Mouse (Mus musculus): ENCODE results near the gene Tmem156. TPM values are rescaled to one million over a fixed set of nuclear protein-coding genes. Genes with fewer than 3 reads are reported as not detected.
A peak's percentile ranks its signal among the peaks of the same experiment; 100 is the strongest.

Tmem156 gene
- polyA plus RNA-seq, 1 experiment from 2014 or later: 0.71 TPM

- H3K27ac ChIP-seq (ENCODE audit: low read length): no peak overlapping the region
- WGBS: 45% methylated on average over 11 of the region's 11 CpGs
Observed at GRCm38 (mm10) chr5:65091184-65091858, 611 bp downstream of the Tmem156 start.

GRCm38 (mm10) chr5:65089707-65090106 is 2.2 kb downstream of the Tmem156 start:
- Histone ChIP-seq H3K36me3 (ENCODE audit: control insufficient read depth, insufficient read depth) (no peaks in the 10 kb centered on the region), H3K9ac (ENCODE audit: low read length) (no peak overlapping the region), H3K27ac (ENCODE audit: low read length) (no peak overlapping the region), H3K9me3 (replicated peaks; ENCODE audit: control insufficient read depth, low read length) (no peaks in the 10 kb centered on the region), H3K4me1 (ENCODE audit: control insufficient read depth, insufficient read depth, low read length) (peaks cover 5% of the 10 kb centered on the region; the same call in 1 of the 2 replicates), H3K4me3 (ENCODE audit: low read length) (no peak overlapping the region), H3K4me2 (ENCODE audit: low read depth, low read length) (no peak overlapping the region), H3K27me3 (ENCODE audit: control insufficient read depth, insufficient read depth, low read length) (no peaks in the 10 kb centered on the region)
- ATAC-seq (replicated peaks; ENCODE audit: extremely low read depth, insufficient read depth, low FRiP score): no peak
- 76% methylated on average over 3 of the region's 3 CpGs for WGBS

More at GRCm38 (mm10) chr5:65091184-65091858, 611 bp downstream of the Tmem156 start:
- Histone ChIP-seq H3K4me2 (ENCODE audit: low read depth, low read length) (no peak overlapping the region), H3K4me1 (ENCODE audit: control insufficient read depth, insufficient read depth, low read length) (peaks cover 5% of the 10 kb centered on the region; the same call in 1 of the 2 replicates), H3K9me3 (replicated peaks; ENCODE audit: control insufficient read depth, low read length) (no peaks in the 10 kb centered on the region), H3K9ac (ENCODE audit: low read length) (no peak overlapping the region), H3K4me3 (ENCODE audit: low read length) (peak overlapping the region; percentile 4; the same call in 1 of the 2 replicates), H3K27me3 (ENCODE audit: control insufficient read depth, insufficient read depth, low read length) (no peaks in the 10 kb centered on the region), H3K36me3 (ENCODE audit: control insufficient read depth, insufficient read depth) (no peaks in the 10 kb centered on the region)
- ATAC-seq (replicated peaks; ENCODE audit: extremely low read depth, insufficient read depth, low FRiP score): no peak

GRCm38 (mm10) chr5:65086522-65086921 is 5.4 kb downstream of the Tmem156 start:
- no peaks in the 10 kb centered on the region for H3K36me3 ChIP-seq (ENCODE audit: control insufficient read depth, insufficient read depth)
- no peak overlapping the region; the same call in 1 of the 2 replicates for H3K4me2 ChIP-seq (ENCODE audit: low read depth, low read length)
- no peaks in the 10 kb centered on the region for H3K9me3 ChIP-seq (replicated peaks; ENCODE audit: control insufficient read depth, low read length)
- H3K4me1 ChIP-seq (ENCODE audit: control insufficient read depth, insufficient read depth, low read length): peaks cover 5% of the 10 kb centered on the region; the same call in 1 of the 2 replicates
- WGBS: 47% methylated on average over 6 of the region's 6 CpGs
- ATAC-seq (replicated peaks; ENCODE audit: extremely low read depth, insufficient read depth, low FRiP score): no peak
- no peak overlapping the region for H3K27ac ChIP-seq (ENCODE audit: low read length)
- no peak overlapping the region for H3K9ac ChIP-seq (ENCODE audit: low read length)
- H3K27me3 ChIP-seq (ENCODE audit: control insufficient read depth, insufficient read depth, low read length): no peaks in the 10 kb centered on the region
- no peak overlapping the region for H3K4me3 ChIP-seq (ENCODE audit: low read length)

- ATAC-seq (replicated peaks; ENCODE audit: extremely low read depth, insufficient read depth, low FRiP score): no peak
Observed at GRCm38 (mm10) chr5:65081836-65082235, 10.1 kb downstream of the Tmem156 start.

GRCm38 (mm10) chr5:65079881-65080280 is 12.1 kb downstream of the Tmem156 start:
- ATAC-seq (replicated peaks; ENCODE audit: extremely low read depth, insufficient read depth, low FRiP score): no peak

More at GRCm38 (mm10) chr5:65081836-65082235, 10.1 kb downstream of the Tmem156 start:
- peaks cover 5% of the 10 kb centered on the region; the same call in 1 of the 2 replicates for H3K4me1 ChIP-seq (ENCODE audit: control insufficient read depth, insufficient read depth, low read length)
- no peaks in the 10 kb centered on the region for H3K9me3 ChIP-seq (replicated peaks; ENCODE audit: control insufficient read depth, low read length)
- 80% methylated on average over 4 of the region's 4 CpGs for WGBS
- H3K36me3 ChIP-seq (ENCODE audit: control insufficient read depth, insufficient read depth): no peaks in the 10 kb centered on the region
- H3K4me2 ChIP-seq (ENCODE audit: low read depth, low read length): no peak overlapping the region
- no peaks in the 10 kb centered on the region for H3K27me3 ChIP-seq (ENCODE audit: control insufficient read depth, insufficient read depth, low read length)
- no peak overlapping the region for H3K4me3 ChIP-seq (ENCODE audit: low read length)
- no peak overlapping the region for H3K27ac ChIP-seq (ENCODE audit: low read length)
- H3K9ac ChIP-seq (ENCODE audit: low read length): no peak overlapping the region

GRCm38 (mm10) chr5:65078081-65078480 is 13.9 kb downstream of the Tmem156 start:
- H3K27me3 ChIP-seq (ENCODE audit: control insufficient read depth, insufficient read depth, low read length): no peaks in the 10 kb centered on the region
- H3K36me3 ChIP-seq (ENCODE audit: control insufficient read depth, insufficient read depth): no peaks in the 10 kb centered on the region
- no peak for ATAC-seq (replicated peaks; ENCODE audit: extremely low read depth, insufficient read depth, low FRiP score)
- H3K9me3 ChIP-seq (replicated peaks; ENCODE audit: control insufficient read depth, low read length): no peaks in the 10 kb centered on the region
- H3K4me2 ChIP-seq (ENCODE audit: low read depth, low read length): no peak overlapping the region
- H3K4me3 ChIP-seq (ENCODE audit: low read length): no peak overlapping the region
- H3K9ac ChIP-seq (ENCODE audit: low read length): no peak overlapping the region
- WGBS: 85% methylated on average over 4 of the region's 4 CpGs
- no peaks in the 10 kb centered on the region for H3K4me1 ChIP-seq (ENCODE audit: control insufficient read depth, insufficient read depth, low read length)
- H3K27ac ChIP-seq (ENCODE audit: low read length): no peak overlapping the region

More at GRCm38 (mm10) chr5:65079881-65080280, 12.1 kb downstream of the Tmem156 start:
- Histone ChIP-seq H3K27ac (ENCODE audit: low read length) (peak overlapping the region; percentile 44; the same call in 1 of the 2 replicates), H3K4me2 (ENCODE audit: low read depth, low read length) (peak overlapping the region; percentile 47), H3K9me3 (replicated peaks; ENCODE audit: control insufficient read depth, low read length) (no peaks in the 10 kb centered on the region), H3K4me1 (ENCODE audit: control insufficient read depth, insufficient read depth, low read length) (no peaks in the 10 kb centered on the region), H3K36me3 (ENCODE audit: control insufficient read depth, insufficient read depth) (no peaks in the 10 kb centered on the region), H3K27me3 (ENCODE audit: control insufficient read depth, insufficient read depth, low read length) (no peaks in the 10 kb centered on the region), H3K9ac (ENCODE audit: low read length) (no peak overlapping the region), H3K4me3 (ENCODE audit: low read length) (peak overlapping the region; percentile 33)
- WGBS: 49% methylated on average over 9 of the region's 9 CpGs

GRCm38 (mm10) chr5:65076748-65077147 is 15.2 kb downstream of the Tmem156 start:
- no peak overlapping the region for H3K9ac ChIP-seq (ENCODE audit: low read length)
- no peaks in the 10 kb centered on the region for H3K36me3 ChIP-seq (ENCODE audit: control insufficient read depth, insufficient read depth)
- WGBS: 41% methylated on average over 3 of the region's 3 CpGs
- no peak for ATAC-seq (replicated peaks; ENCODE audit: extremely low read depth, insufficient read depth, low FRiP score)
- H3K4me3 ChIP-seq (ENCODE audit: low read length): no peak overlapping the region
- no peak overlapping the region for H3K4me2 ChIP-seq (ENCODE audit: low read depth, low read length)
- no peaks in the 10 kb centered on the region for H3K9me3 ChIP-seq (replicated peaks; ENCODE audit: control insufficient read depth, low read length)
- H3K27me3 ChIP-seq (ENCODE audit: control insufficient read depth, insufficient read depth, low read length): no peaks in the 10 kb centered on the region
- H3K27ac ChIP-seq (ENCODE audit: low read length): no peak overlapping the region
- no peaks in the 10 kb centered on the region for H3K4me1 ChIP-seq (ENCODE audit: control insufficient read depth, insufficient read depth, low read length)

- WGBS: 68% methylated on average over 2 of the region's 2 CpGs
- Histone ChIP-seq H3K4me2 (ENCODE audit: low read depth, low read length) (no peak overlapping the region), H3K27me3 (ENCODE audit: control insufficient read depth, insufficient read depth, low read length) (no peaks in the 10 kb centered on the region), H3K27ac (ENCODE audit: low read length) (no peak overlapping the region), H3K4me1 (ENCODE audit: control insufficient read depth, insufficient read depth, low read length) (no peaks in the 10 kb centered on the region), H3K36me3 (ENCODE audit: control insufficient read depth, insufficient read depth) (no peaks in the 10 kb centered on the region), H3K9me3 (replicated peaks; ENCODE audit: control insufficient read depth, low read length) (no peaks in the 10 kb centered on the region), H3K4me3 (ENCODE audit: low read length) (no peak overlapping the region), H3K9ac (ENCODE audit: low read length) (no peak overlapping the region)
- no peak for ATAC-seq (replicated peaks; ENCODE audit: extremely low read depth, insufficient read depth, low FRiP score)
Observed at GRCm38 (mm10) chr5:65076087-65076486, 15.8 kb downstream of the Tmem156 start.

GRCm38 (mm10) chr5:65074693-65075092 is 17.2 kb downstream of the Tmem156 start:
- H3K9ac ChIP-seq (ENCODE audit: low read length): no peak overlapping the region
- H3K27ac ChIP-seq (ENCODE audit: low read length): no peak overlapping the region
- no peaks in the 10 kb centered on the region for H3K36me3 ChIP-seq (ENCODE audit: control insufficient read depth, insufficient read depth)
- no peak overlapping the region for H3K4me3 ChIP-seq (ENCODE audit: low read length)
- H3K4me2 ChIP-seq (ENCODE audit: low read depth, low read length): no peak overlapping the region
- 44% methylated on average over 7 of the region's 7 CpGs for WGBS
- no peak for ATAC-seq (replicated peaks; ENCODE audit: extremely low read depth, insufficient read depth, low FRiP score)
- no peaks in the 10 kb centered on the region for H3K9me3 ChIP-seq (replicated peaks; ENCODE audit: control insufficient read depth, low read length)
- H3K27me3 ChIP-seq (ENCODE audit: control insufficient read depth, insufficient read depth, low read length): no peaks in the 10 kb centered on the region
- no peaks in the 10 kb centered on the region for H3K4me1 ChIP-seq (ENCODE audit: control insufficient read depth, insufficient read depth, low read length)

Data from heart, embryonic 16.5 days (tissue).